In genomic region chr4:154024729-154025521, GRCm38 (mm10) we compare ENCODE assay signal across 10 mouse cellular contexts. TPM values are rescaled to one million over a fixed set of nuclear protein-coding genes. Genes with fewer than 3 reads are reported as not detected.
DNase-seq lines count a peak whose midpoint lies in the region; TF ChIP-seq lines count a peak whose summit lies in the region.
"Had no signal": no experiment of that assay in that cellular context is flagged by ENCODE, and none has a peak within 500 bp of the region (broad histone marks: within the 10 kb centered on the region; RNA-seq: fewer than 3 reads in every experiment).

No protein-coding gene starts in this region.

- H3K27ac ChIP-seq in cerebellum, adult 2 months (ENCODE audit: insufficient read depth, low read length) = peak overlapping the region; percentile 37
- peak overlapping the region; percentile 36 for H3K27ac ChIP-seq in spleen, adult 2 months (ENCODE audit: insufficient read depth, low read length)

- no peak for TF ChIP-seq CTCF in cerebellum, adult 2 months (IDR thresholded peaks at IDR 0.05; ENCODE audit: borderline replicate concordance, insufficient read depth, low read depth, low read length)
- no peak for TF ChIP-seq CTCF in spleen, adult 2 months (IDR thresholded peaks at IDR 0.05; ENCODE audit: extremely low read depth, insufficient read depth, insufficient read length, insufficient replicate concordance)

- no peaks in the 10 kb centered on the region for H3K4me1 ChIP-seq in cerebellum, adult 2 months (ENCODE audit: control insufficient read depth, insufficient read depth, low read length)
- H3K4me1 ChIP-seq in spleen, adult 2 months (ENCODE audit: control insufficient read depth, insufficient read depth, insufficient read length) = no peaks in the 10 kb centered on the region; the same call in 1 of the 2 replicates

- no peak for DNase-seq in cerebellum, adult 2 months
- DNase-seq in cerebellum, adult 18-20 months = no peak
- no peak for DNase-seq in spleen, adult 2 months (ENCODE audit: low read depth in 1 of 2, low spot score in 2 of 2)
- DNase-seq in spleen, postnatal 36 days (ENCODE audit: low spot score in 2 of 2) = no peak
- DNase-seq in kidney, adult 18-20 months = peak; percentile 50
- DNase-seq in lung, postnatal 10 days = peak; percentile 39
- no peak for DNase-seq in gastrocnemius, postnatal 25 days
- no peak for DNase-seq in urinary bladder, postnatal 25 days (ENCODE audit: low spot score)

- no peak for TF ChIP-seq POLR2A in cerebellum, adult 2 months (IDR thresholded peaks at IDR 0.05; ENCODE audit: borderline replicate concordance, insufficient read depth, low read length)
- TF ChIP-seq POLR2A in spleen, adult 2 months (IDR thresholded peaks at IDR 0.05; ENCODE audit: low read depth, low read length) = no peak

- H3K4me3 ChIP-seq in cerebellum, adult 2 months (replicated peaks; ENCODE audit: insufficient read depth, low read depth, low read length) = no peak overlapping the region
- peak overlapping the region; percentile 47; the same call in 1 of the 2 replicates for H3K4me3 ChIP-seq in spleen, adult 2 months (ENCODE audit: extremely low read depth, insufficient read depth, insufficient read length)

- 56% methylated on average over 17 of the region's 17 CpGs for WGBS in cerebellum, adult 2 months
- WGBS in spleen, adult 2 months = 52% methylated on average over 17 of the region's 17 CpGs

- H3K27me3 ChIP-seq in cerebellum, adult 2 months (ENCODE audit: control insufficient read depth, insufficient read depth, low read length) = no peaks in the 10 kb centered on the region
- peaks cover 2% of the 10 kb centered on the region; the same call in 1 of the 2 replicates for H3K27me3 ChIP-seq in spleen, adult 2 months (ENCODE audit: control insufficient read depth, insufficient read depth, low read length)

- peaks cover 7% of the 10 kb centered on the region for H3K36me3 ChIP-seq in spleen, adult 2 months (ENCODE audit: control insufficient read depth, insufficient read depth, low read length)

RNA-seq across cellular contexts. Expression of gene Smim1, which starts 1.1 kb away (rescaled TPM):
- 35.5 and 39.6 TPM in 2 replicates for polyA plus RNA-seq in cerebellum, adult 2 months (2012; rRNA removed)
- polyA plus RNA-seq in spleen, adult 2 months (2012; rRNA removed) = 30.5 and 36.3 TPM in 2 replicates
- total RNA-seq in gastrocnemius, postnatal 25 days (2021) = 1 to 10 TPM; 2.2 to 3.4 TPM

RNA-seq across cellular contexts. Expression of gene Lrrc47, which starts 13.4 kb away (rescaled TPM):
- polyA plus RNA-seq in cerebellum, adult 2 months (2012; rRNA removed) = 44.8 and 45.0 TPM in 2 replicates
- polyA plus RNA-seq in spleen, adult 2 months (2012; rRNA removed) = 47.2 and 71.0 TPM in 2 replicates
- 10 to 100 TPM; 19.6 to 21.4 TPM for total RNA-seq in gastrocnemius, postnatal 25 days (2021)

RNA-seq across cellular contexts. Expression of gene Ccdc27, which starts 17.6 kb away (rescaled TPM):
- polyA plus RNA-seq in cerebellum, adult 2 months (2012; rRNA removed) = not detected in 2 replicates
- polyA plus RNA-seq in spleen, adult 2 months (2012; rRNA removed) = not detected in 2 replicates
- not detected for total RNA-seq in gastrocnemius, postnatal 25 days (2021)
- total RNA-seq: heart, adult 18-20 months had no signal
- polyA plus RNA-seq: C2C12 had no signal

RNA-seq across cellular contexts. Expression of gene Cep104, which starts 49.9 kb away (rescaled TPM):
- polyA plus RNA-seq in cerebellum, adult 2 months (2012; rRNA removed) = 23.6 and 23.9 TPM in 2 replicates
- 8.6 and 9.6 TPM in 2 replicates for polyA plus RNA-seq in spleen, adult 2 months (2012; rRNA removed)
- total RNA-seq in gastrocnemius, postnatal 25 days (2021) = 10 to 100 TPM; 20.0 to 21.9 TPM

RNA-seq across cellular contexts. Expression of gene Dffb, which starts 50.0 kb away (rescaled TPM):
- 21.6 and 27.3 TPM in 2 replicates for polyA plus RNA-seq in cerebellum, adult 2 months (2012; rRNA removed)
- 23.1 and 33.5 TPM in 2 replicates for polyA plus RNA-seq in spleen, adult 2 months (2012; rRNA removed)
- total RNA-seq in gastrocnemius, postnatal 25 days (2021) = 1 to 10 TPM; 2.2 to 2.7 TPM

Comparison
In these comparisons a context has a peak if more than half of its experiments do, and no peak if none do; other contexts are left out.
1. DNase-seq: peak in kidney, adult 18-20 months (single experiment) and lung, postnatal 10 days (single experiment); none in cerebellum, adult 2 months (0 of 2), cerebellum, adult 18-20 months (0 of 2), spleen, adult 2 months (0 of 2), spleen, postnatal 36 days (0 of 2), gastrocnemius, postnatal 25 days (single experiment) and urinary bladder, postnatal 25 days (single experiment).